Mouse (Mus musculus): Measurements from ENCODE around the gene Psmd11.
"Not testable (repeated sequence)": the region's sequence is repeated elsewhere in the genome, so short reads cannot be mapped to it uniquely, and the experiment has no call there.

Gene Psmd11

GRCm38 (mm10) chr11:80428381-80429008, at the start of gene Psmd11:
Gene Psmd11 (plus strand): TSS chr11:80428615.
- DNase-seq: peak; percentile 95 to 97

DNA sequence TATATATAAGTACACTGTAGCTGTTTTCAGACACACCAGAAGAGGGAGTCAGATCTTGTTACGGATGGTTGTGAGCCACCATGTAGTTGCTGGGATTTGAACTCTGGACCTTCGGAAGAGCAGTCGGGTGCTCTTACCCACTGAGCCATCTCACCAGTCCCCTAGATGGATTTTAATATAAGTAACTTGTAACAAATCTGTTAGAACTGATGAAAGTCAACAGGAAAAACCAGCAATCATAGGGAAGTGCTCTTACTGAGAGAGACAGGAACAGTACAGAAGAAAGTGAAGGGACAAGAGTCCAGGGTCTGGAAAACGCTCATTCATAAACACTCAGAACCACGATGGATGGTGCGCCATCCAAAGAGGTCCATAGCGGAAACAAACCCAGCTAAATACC, 49.2 kb upstream of the Psmd11 start:
- DNase-seq: not testable (repeated sequence)

GRCm38 (mm10) chr11:80382626-80383018, 45.8 kb upstream of the Psmd11 start:
- DNase-seq: peak in 1 of 2 experiments; percentile 14

DNA sequence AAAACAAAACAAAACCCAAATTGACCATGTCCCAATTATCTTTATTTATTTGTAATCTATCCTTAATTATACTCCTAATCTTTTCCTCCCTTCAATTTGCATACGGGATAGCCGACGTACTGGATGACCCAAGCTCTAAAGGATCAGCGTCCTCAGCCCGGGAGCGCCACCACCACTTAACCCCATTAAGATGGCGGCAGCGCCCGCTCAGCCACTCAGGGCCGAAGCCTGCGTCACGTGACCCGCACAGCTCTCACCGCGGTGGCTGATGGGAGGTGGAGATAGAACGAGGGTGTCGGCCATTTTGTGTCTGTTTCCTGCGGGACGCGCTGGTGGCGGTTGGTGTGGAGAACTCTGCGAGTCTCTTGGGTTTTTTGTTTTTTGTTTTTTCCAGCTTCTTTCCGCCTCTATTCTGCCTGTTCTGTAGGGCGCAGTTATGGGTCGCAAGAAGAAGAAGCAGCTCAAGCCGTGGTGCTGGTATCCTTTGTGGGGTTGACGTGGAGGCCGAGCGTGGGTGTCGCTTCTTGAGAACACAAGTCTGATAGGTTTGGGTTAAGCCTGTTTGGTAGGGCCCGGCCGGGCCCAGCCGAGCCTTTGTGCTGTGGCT, 45.3 kb upstream of the Psmd11 start, which contains the start of gene Zfp207:
Gene Zfp207 (plus strand): TSS at position 261 of the 607 bp plus-strand sequence.
- DNase-seq: peak; percentile 98

DNA sequence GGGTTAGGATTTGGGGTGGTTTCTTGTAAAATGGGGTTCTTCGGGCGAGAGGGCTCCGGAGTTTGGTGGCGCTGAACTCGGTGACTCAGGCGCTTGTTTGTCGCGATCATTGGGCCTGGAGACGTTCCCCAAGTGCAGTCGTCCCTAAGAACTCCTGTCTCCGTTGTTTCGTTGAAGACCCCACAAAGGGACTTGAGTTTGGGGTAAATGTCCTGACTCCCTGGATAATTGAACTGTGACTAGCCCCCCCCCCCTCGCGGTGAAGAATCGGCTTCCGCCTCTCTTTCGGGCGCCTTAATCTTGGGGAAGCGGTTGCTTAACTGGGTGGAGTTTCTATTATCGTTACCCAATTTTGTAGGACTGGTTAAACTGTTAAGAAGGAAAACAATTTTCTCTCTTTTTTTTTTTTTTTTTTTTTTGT, 44.8 kb upstream of the Psmd11 start:
- DNase-seq: peak; percentile 27 to 66

DNA sequence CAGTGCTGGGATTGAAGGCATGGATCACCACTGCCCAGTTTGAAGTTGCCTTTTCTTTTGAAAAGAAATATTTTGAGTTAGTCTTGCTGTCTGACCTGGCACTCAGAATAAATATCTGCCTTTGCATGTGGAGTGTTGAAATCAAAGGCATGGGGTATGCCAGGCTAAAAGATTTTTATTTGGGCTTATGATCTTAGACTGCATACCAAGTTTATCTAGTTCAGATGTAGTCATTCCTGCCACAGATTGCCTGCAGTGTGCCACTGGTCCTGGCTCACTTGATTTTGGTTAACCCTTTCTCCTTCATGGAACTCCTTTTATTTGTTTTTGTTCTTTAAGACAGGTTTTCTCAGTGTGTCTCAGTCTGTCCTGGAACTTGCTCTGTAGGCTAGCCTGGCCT, 44.0 kb upstream of the Psmd11 start:
- no peak for DNase-seq

DNA sequence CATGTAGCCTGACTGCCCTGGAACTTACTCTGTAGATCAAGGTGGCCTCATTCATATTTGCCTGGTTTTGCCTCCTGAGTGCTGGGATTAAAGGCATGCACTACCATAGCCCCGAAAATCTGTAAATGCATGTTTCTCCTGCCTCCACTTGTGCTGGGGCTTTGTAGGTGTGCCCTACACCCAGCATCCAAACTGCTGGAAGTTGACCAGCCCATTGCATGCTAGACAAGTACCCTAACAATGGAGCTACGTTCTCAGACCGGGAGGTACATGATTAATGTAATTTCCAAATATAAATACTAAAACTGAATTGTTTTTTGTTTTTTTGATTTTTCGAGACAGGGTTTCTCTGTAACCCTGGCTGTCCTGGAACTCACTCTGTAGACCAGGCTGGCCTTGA, 43.4 kb upstream of the Psmd11 start:
- DNase-seq: no peak

- no peak for DNase-seq
These were observed 41.6 kb upstream of the Psmd11 start for GRCm38 (mm10) chr11:80386790-80387189.

DNA sequence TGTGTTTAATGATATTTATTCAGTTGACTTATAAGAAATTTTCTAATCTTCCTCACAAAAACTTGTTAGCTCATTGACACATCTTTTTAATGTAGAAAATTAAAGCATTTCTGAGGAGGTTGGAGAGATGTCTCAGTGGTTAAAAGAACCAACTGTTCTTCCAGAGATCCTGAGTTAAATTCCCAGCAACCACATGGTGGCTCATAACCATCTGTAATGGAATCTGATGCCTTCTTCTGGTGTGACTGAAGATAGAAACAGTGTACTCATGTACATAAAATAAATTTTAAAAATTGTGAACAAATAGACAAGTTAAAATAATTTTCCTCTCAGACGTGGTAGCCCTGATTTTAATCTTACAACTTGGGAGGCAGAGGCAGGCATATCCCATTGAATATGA, 38.5 kb upstream of the Psmd11 start:
- no peak for DNase-seq

DNA sequence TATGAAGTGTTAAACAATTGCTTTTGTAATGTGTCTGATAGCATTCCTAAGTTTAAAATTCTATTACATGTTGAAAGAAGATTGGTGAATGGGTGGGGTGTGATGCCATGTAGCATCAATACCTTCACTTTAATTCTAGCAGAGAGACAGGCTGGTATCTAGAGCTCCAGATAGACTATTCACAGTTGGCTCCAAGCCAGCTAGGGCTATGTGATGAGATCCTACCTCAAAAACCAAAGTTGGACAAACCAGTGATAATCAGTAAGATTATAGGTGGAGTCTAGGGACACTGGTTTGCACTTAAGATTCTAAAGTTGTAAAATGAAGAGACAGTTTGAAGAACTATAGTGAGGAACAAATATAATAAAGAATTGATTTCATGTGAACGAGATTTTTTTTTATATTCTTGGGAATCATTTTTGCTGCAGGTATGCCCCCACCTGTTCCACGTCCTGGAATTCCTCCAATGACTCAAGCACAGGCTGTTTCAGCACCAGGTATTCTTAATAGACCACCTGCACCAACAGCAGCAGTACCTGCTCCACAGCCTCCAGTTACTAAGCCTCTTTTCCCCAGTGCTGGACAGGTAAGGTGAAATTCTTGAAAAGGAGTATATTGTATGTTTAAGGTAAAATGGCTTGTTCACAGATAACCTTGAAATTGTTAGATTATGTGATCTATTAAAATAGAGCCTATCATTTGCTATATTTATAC, 36.9 kb upstream of the Psmd11 start:
- DNase-seq: no peak

DNA sequence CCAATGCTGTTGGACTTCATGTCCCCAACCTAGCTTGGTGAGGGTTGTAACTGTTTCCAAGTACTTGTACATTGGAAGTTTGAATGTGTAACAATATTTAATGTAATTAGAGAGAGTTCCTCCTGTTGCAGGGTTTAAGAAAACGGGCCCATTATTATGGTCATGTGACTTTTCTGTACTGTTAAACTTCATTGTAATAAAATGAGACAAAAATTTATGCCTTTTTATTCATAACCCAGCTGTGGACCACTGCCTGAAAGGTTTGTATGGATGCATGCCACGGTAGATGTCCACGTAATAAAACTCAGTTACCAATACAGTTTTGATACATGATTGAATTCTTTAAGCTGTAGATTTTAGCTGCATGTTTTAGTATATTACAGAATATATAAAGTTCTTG, 32.5 kb upstream of the Psmd11 start:
- DNase-seq: no peak

DNA sequence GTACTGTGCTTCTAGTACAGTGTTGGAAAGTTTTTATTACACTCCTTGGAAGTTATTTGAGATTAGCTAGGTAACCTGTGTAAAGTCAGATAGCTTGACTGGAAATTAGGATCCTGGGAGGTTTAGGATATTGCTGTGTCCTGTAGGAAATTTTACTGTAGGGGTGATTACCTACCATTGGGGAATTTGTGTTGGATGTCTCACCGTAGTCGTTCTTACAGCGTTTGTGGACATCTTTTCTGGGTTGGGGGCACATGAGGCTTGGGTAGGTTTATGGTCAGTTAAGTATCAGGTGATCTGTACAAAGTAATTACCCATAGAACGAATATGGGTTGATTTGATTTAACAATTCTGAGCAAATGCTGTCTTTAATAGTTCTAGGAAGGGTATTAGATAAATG, 31.8 kb upstream of the Psmd11 start:
- DNase-seq: no peak

DNA sequence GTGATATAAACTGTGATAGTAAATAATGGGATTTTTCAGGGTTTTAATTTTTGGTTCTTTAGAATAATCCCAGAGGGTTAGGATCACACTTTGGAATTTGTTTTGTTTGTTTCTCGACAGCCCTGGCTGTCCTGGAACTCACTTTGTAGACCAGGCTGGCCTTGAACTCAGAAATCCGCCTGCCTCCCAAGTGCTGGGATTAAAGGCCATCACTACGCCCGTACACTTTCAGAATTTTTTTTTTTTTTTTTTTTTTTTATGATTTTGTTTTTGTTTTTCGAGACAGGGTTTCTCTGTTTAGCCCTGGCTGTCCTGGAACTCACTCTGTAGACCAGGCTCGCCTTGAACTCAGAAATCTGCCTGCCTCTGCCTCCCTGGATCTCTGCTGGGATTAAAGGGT, 20.5 kb upstream of the Psmd11 start:
- not testable (repeated sequence) for DNase-seq

GRCm38 (mm10) chr11:80410377-80410776, 18.0 kb upstream of the Psmd11 start:
- no peak for DNase-seq

DNA sequence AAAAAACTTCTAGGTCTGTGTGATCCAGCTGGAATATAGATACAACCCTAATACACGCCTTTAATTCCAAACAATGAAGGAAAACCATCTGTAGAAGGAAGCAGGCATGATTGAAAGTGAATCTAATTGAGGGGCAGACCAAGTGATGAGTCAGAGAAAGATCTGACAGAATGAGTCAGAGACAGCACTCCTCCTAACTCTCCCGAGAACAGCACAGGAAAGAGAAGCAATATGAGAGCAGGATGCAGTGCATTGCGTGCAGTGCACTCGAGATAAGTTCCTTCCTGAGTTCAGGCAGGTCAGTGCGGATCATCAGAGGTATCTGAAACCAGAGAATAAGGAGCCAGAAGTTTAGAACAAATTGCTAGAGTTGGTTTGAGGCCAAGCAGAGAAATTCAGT, 11.3 kb upstream of the Psmd11 start:
- DNase-seq: no peak

DNA sequence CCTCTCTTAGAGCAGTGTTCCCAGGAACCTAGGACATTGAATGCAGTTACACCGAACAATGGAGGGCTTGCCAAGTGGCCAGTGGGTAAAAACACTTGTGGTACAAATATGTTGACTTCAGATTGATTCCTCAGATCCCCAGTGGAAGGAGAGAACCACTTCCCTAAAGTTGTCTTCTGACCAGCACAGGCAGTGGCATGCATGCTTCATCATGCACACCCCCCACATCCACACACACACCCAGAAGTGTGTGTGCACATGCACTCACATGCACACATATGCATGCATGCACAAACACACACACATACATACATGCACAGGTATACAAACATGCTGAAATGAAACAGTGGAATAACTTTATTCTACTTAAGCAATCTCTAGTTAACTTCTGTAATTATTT, 8.7 kb upstream of the Psmd11 start:
- DNase-seq: no peak

DNA sequence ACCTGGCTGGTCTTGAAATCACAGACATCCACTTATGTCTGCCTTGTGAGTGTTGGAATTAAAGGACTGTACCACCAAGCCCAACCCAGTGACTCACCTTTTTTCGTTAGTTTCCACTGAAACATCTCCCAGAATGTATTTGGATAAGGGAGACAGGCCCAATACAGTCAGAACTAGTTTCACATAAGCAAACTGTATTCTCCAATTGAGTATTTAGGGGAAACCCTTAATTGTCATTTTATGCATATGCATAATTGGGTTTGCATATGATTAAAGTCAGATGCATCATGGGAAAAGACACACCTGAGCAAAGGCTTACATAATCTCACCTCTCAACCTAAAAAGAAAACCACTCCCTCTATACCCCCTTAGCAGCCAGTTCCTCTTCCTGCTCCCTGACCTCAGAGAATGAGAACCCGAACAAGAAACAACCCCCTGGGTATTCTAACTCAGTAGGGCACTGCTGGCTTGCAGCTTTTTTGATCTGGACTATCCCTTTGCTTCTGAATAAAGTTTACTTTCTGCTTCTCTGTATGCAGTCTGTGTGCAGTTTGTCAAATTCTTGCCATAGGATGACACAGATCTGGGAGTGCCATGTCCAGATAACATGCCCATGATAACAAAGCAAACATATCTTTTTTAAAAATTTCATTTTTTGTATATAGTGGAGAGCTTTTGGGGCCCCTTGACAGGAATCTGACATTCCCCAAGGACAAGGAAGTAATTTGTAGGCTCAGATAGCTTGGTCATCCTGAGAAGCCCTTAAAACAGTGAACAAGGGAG, 8.0 kb upstream of the Psmd11 start:
- no peak for DNase-seq

GRCm38 (mm10) chr11:80421421-80422047, 6.9 kb upstream of the Psmd11 start:
- DNase-seq: no peak

GRCm38 (mm10) chr11:80424691-80425090, 3.7 kb upstream of the Psmd11 start:
- DNase-seq: no peak

GRCm38 (mm10) chr11:80425247-80425778, 3.1 kb upstream of the Psmd11 start:
- no peak for DNase-seq

GRCm38 (mm10) chr11:80426029-80426813, 2.2 kb upstream of the Psmd11 start:
- not testable (repeated sequence) for DNase-seq

All from lung, adult 18-20 months (tissue).